Mouse (Mus musculus): Measurements from ENCODE around the gene Gm8206.
"Not testable (repeated sequence)": the region's sequence is repeated elsewhere in the genome, so short reads cannot be mapped to it uniquely, and the experiment has no call there.

DNA sequence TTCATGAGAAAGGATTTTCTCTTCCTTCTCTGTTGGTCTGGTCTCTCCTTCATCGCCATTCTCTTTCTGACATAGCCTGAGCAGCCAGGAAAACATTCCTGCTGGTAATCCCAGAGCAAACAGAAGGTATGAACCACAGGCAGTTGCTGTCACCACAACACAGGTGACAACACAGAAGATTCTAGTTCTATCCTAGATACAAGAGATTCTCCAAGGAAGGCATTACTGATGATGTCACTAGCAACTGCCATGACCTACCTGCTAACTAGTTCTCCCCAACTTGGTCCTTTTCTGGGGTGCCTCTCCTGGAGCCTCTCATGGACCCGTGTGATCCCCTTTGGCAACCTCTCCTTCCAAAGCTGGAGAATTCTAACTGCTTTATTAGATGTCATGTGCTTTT is 114.7 kb downstream of the Gm8206 start, which contains the start of gene Gm3453:
- TF ChIP-seq CTCF, POLR2A (IDR thresholded peaks at IDR 0.05; ENCODE audit: insufficient read depth, low read depth, low read length): not testable (repeated sequence)
